In genomic region chr2:126706759-126707437, GRCm38 (mm10) we compare ENCODE assay signal across 8 mouse cellular contexts. TPM values are rescaled to one million over a fixed set of nuclear protein-coding genes. Genes with fewer than 3 reads are reported as not detected.
DNase-seq lines count a peak whose midpoint lies in the region; ATAC-seq lines count a peak whose summit lies in the region.

Gene Usp8, plus strand, starts transcription at chr2:126707328.

- DNase-seq in adrenal gland, adult (ENCODE audit: inconsistent age in 2 of 2, low spot score in 1 of 2) = peak; percentile 98 to 99
- DNase-seq in embryo, embryonic 10.5 days (ENCODE audit: low spot score) = peak; percentile 99
- DNase-seq in gastrocnemius, postnatal 14 days = peak; percentile 98
- DNase-seq in left cerebral cortex, postnatal 10 days (ENCODE audit: extremely low spot score in 1 of 2, low spot score in 2 of 2) = peak; percentile 97 to 98
- DNase-seq in right cerebral cortex, postnatal 25 days = peak; percentile 99
- peak; percentile 96 to 98 for DNase-seq in urinary bladder, postnatal 4 days (ENCODE audit: low spot score in 2 of 2)

- peak; percentile 95 for ATAC-seq in inflammation-experienced regulatory T-cells, adult 6 months
- peak; percentile 99 for ATAC-seq in megakaryocyte-erythroid progenitor cell, adult 5-6 weeks (replicated peaks; ENCODE audit: low FRiP score, low TSS enrichment, poor library complexity, severe bottlenecking)

- intact Hi-C loops in gastrocnemius, postnatal 14 days (cut with DNase I; ENCODE audit: low total_unique reads) = no loop called here
- intact Hi-C loops in left cerebral cortex, postnatal 10 days (cut with DNase I) = no loop called here

RNA-seq across cellular contexts. Expression of gene Usp8, which starts in this region (rescaled TPM):
- 10 to 100 TPM; 16.2 to 18.0 TPM for total RNA-seq in gastrocnemius, postnatal 14 days (2021)
- polyA plus RNA-seq in inflammation-experienced regulatory T-cells, adult 6 months (2017; shearing (Covaris generic)) = 10 to 100 TPM; 36.8 to 44.7 (median 42.2) TPM
- total RNA-seq in left cerebral cortex, postnatal 10 days (2021) = 10 to 100 TPM; 30.7 to 35.8 TPM
- total RNA-seq in megakaryocyte-erythroid progenitor cell, adult 5-6 weeks (2014; fragmentation: Nextera tagmentation) = 37.5 and 40.1 TPM in 2 replicates
- 49.3 and 50.4 TPM in 2 replicates for total RNA-seq in megakaryocyte-erythroid progenitor cell, adult 5-6 weeks (2017)

Comparison
In these comparisons a context has a peak if more than half of its experiments do, and no peak if none do; other contexts are left out.
1. Peak in every context shown above with its lines: DNase-seq and ATAC-seq.